Mouse (Mus musculus) liver, embryonic 14.5 days (tissue): ENCODE measurements around the gene Lamc1. TPM values are rescaled to one million over a fixed set of nuclear protein-coding genes. Genes with fewer than 3 reads are reported as not detected.

Experiments used
- ATAC-seq: fragments of 200-750 bp; cut with Nextera tagmentation; 2 replicates; pipeline ENCODE4 v1.8.0; 2017; ENCODE audit warnings: moderate number of reproducible peaks, mild to moderate bottlenecking, moderate library complexity; ENCODE audit not compliant: insufficient read depth
- DNase-seq, 3 experiments: peaks; one replicate each; pipeline ENCODE4 v3.0.0-alpha.2; 2012 to 2013; ENCODE audit warnings: low read depth in 3 of 3, low spot score in 3 of 3
- H3K27ac ChIP-seq: fragments of 300-500 bp; sonication (generic); 2 replicates; pipeline ENCODE4 v1.5.1; 2014; ENCODE audit warnings: moderate library complexity, mild to moderate bottlenecking, control low read depth, inconsistent platforms
- H3K27me3 ChIP-seq: fragments of 300-500 bp; sonication (generic); 2 replicates; pipeline ENCODE4 v1.6.1; 2014; ENCODE audit warnings: mild to moderate bottlenecking, low read length, moderate library complexity; ENCODE audit not compliant: control insufficient read depth, insufficient read depth
- H3K36me3 ChIP-seq: fragments of 300-500 bp; sonication (generic); replicated peaks from 2 replicates; pipeline ENCODE4 v1.6.1; 2014; ENCODE audit warnings: low read depth; ENCODE audit not compliant: control insufficient read depth, insufficient read depth
- H3K4me1 ChIP-seq, 2 experiments: fragments of 200-500 bp in 1 of 2; fragments of 300-500 bp in 1 of 2; sonication (generic) in 1 of 2; replicated peaks; 2 replicates each; pipeline ENCODE4 v1.6.1; 2012 to 2014; ENCODE audit warnings: antibody characterized with exemption in 1 of 2, inconsistent platforms in 1 of 2, low read length in 1 of 2; ENCODE audit not compliant: control insufficient read depth in 2 of 2, insufficient read depth in 2 of 2
- H3K4me2 ChIP-seq: fragments of 300-500 bp; sonication (generic); 2 replicates; pipeline ENCODE4 v1.6.1; 2014; ENCODE audit warnings: low read depth, mild to moderate bottlenecking, control low read depth, moderate library complexity
- H3K4me3 ChIP-seq, 2 experiments: fragments of 200-500 bp in 1 of 2; fragments of 300-500 bp in 1 of 2; sonication (generic) in 1 of 2; 2 replicates each; pipeline ENCODE4 v1.5.1; 2012 to 2014; ENCODE audit warnings: low read depth in 2 of 2, low read length in 2 of 2, mild to moderate bottlenecking in 2 of 2, control low read depth in 1 of 2, inconsistent platforms in 1 of 2, moderate library complexity in 1 of 2; ENCODE audit not compliant: insufficient read depth in 1 of 2
- H3K9ac ChIP-seq: fragments of 300-500 bp; sonication (generic); replicated peaks from 2 replicates; pipeline ENCODE4 v1.6.1; 2014; ENCODE audit warnings: mild to moderate bottlenecking, control low read depth, moderate library complexity
- H3K9me3 ChIP-seq: fragments of 300-500 bp; sonication (generic); 2 replicates; pipeline ENCODE4 v1.6.1; 2016; ENCODE audit warnings: low read length, mixed read lengths; ENCODE audit not compliant: control insufficient read depth
- CTCF ChIP-seq: IDR thresholded peaks from 2 replicates; pipeline ENCODE4 v1.5.1; 2016; ENCODE audit warnings: antibody characterized with exemption, low read depth, control low read depth
- EP300 ChIP-seq: IDR thresholded peaks from 2 replicates; pipeline ENCODE4 v1.6.1; 2016; ENCODE audit warnings: antibody characterized with exemption, low read depth
- WGBS: fragments of 180-500 bp; shearing (Covaris S2); extraction: QIAGEN DNeasy Blood & Tissue Kit; methylation state at CpG from one replicate; pipeline ENCODE4 v1.1.7; 2014; ENCODE audit not compliant: insufficient replicate concordance; 5-methylcytosine and 5-hydroxymethylcytosine counted together
- polyA plus RNA-seq, 2 experiments: library from polyadenylated mRNA; depleted of rRNA in 1 of 2; stranded (reverse) in 1 of 2; unstranded in 1 of 2; fragments of >200 nt; fragmentation: Nextera tagmentation in 1 of 2; extraction: Ambion mirVana in 1 of 2; gene quantifications; 2 replicates each; pipeline versions ENCODE4 v1.2.1 to v1.2.3; 2012 to 2014

The Lamc1 gene
- polyA plus RNA-seq, 2 experiments, result 7.5 to 10.8 TPM

DNA sequence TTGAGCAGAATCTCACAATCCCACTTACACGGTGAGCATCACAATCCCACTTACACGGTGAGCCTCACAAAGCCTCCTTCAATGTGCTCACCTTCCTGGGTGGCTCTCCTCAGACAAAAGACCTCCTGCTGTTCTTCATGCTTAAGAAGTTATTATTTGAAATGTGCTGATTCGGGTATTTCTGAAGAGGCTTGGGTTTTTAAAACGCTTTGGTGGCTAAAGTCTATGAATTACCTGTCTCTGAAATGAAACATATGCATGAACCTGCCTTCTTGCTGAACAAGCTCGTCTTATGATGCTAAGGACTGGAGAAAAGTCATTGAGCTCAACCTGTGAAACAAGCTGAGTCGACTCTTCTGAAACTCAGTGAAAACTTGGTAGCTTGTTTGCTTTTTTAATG lies 36.6 kb downstream of the Lamc1 start:
- WGBS, result 72% methylated on average over 6 of the region's 6 CpGs

DNA sequence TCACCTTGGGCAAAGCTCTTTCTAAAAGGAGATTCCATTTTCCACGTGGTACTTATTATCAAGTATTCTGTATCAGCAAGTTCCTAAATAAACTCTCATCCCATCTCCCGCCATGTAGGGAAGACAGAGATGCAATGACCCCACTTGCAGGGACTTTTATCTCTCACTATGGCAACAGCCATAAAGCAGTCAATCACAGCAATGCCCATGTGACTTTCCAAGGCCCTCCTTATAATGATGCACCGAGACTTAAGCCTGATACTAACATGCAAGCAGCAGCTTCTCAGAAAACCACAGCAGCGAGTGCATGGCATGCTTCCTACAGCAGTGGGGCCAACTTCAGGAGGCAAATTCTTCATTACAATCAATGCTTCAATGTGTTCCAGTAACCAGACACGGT lies 39.7 kb downstream of the Lamc1 start:
- TF ChIP-seq CTCF, result no peak
- no peak for TF ChIP-seq EP300
- DNase-seq, result no peak
- Histone ChIP-seq H3K27me3 (no peaks in the 10 kb centered on the region), H3K9me3 (no peaks in the 10 kb centered on the region), H3K9ac (no peak overlapping the region), H3K4me3 (no peak overlapping the region), H3K36me3 (no peaks in the 10 kb centered on the region), H3K4me2 (no peak overlapping the region), H3K27ac (no peak overlapping the region), H3K4me1 (peaks cover 0 to 2% of the 10 kb centered on the region in 2 experiments; a peak in 1 of 4 replicates)
- ATAC-seq, result no peak
- 40% methylated on average over 5 of the region's 5 CpGs for WGBS

More for the DNA sequence above, 36.6 kb downstream of the Lamc1 start:
- H3K4me3 ChIP-seq, result no peak overlapping the region
- ATAC-seq (no peak), DNase-seq (no peak)
- H3K9ac ChIP-seq, result no peak overlapping the region
- no peak overlapping the region for H3K4me2 ChIP-seq
- H3K27me3 ChIP-seq, result no peaks in the 10 kb centered on the region
- H3K27ac ChIP-seq, result no peak overlapping the region
- no peaks in the 10 kb centered on the region for H3K9me3 ChIP-seq
- H3K4me1 ChIP-seq, result peaks cover 0 to 2% of the 10 kb centered on the region in 2 experiments; a peak in 1 of 4 replicates
- H3K36me3 ChIP-seq, result no peaks in the 10 kb centered on the region
- TF ChIP-seq CTCF (no peak), EP300 (no peak)

DNA sequence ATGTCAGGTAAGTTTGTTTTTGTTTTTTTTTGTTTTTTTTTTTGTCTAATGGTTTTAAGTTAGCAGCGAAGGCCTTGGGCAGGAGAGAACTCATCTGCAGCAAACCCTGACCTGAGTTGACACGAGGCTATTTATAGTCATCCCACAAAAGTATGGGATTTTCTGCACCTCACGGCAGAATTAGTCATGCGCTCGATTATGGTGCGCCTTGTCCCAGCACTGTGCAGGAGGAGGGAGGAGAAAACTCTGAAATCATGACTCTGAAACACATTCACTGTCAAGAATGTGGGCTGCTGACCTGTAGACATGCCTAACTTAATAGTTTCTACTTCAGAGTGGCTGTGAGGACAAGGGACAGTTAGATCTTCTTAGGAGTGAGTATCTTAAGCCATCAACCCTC lies 40.4 kb downstream of the Lamc1 start:
- H3K27me3 ChIP-seq, result no peaks in the 10 kb centered on the region
- H3K9ac ChIP-seq, result no peak overlapping the region
- H3K4me2 ChIP-seq, result no peak overlapping the region
- H3K36me3 ChIP-seq, result no peaks in the 10 kb centered on the region
- TF ChIP-seq CTCF, result no peak
- no peak for TF ChIP-seq EP300
- no peaks in the 10 kb centered on the region for H3K9me3 ChIP-seq
- 60% methylated on average over 6 of the region's 6 CpGs for WGBS
- H3K4me1 ChIP-seq, result peaks cover 0 to 8% of the 10 kb centered on the region in 2 experiments; a peak in 2 of 4 replicates
- no peak overlapping the region for H3K27ac ChIP-seq
- ATAC-seq (no peak), DNase-seq (no peak)
- H3K4me3 ChIP-seq, result no peak overlapping the region

DNA sequence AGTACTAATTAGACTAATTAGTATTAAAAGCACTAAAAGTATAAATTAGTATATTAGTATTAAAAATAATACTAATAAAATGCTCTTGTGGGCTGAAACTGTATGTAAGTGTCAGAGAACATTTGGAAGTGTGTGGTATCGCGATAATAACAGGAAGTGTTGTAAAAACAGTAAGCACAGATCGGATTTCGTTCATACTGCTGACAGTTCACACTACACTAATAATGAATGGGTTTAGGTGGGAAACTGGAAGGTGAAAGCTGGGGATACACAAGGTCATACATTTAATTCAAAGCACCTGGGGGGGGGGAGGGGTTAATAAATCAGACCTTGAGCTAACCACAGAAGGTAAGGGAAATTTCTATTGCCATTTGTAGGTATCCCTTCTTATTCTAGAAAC lies 41.2 kb downstream of the Lamc1 start:
- TF ChIP-seq EP300 (no peak), CTCF (no peak)
- no peak overlapping the region for H3K4me3 ChIP-seq
- no peak for ATAC-seq

DNA sequence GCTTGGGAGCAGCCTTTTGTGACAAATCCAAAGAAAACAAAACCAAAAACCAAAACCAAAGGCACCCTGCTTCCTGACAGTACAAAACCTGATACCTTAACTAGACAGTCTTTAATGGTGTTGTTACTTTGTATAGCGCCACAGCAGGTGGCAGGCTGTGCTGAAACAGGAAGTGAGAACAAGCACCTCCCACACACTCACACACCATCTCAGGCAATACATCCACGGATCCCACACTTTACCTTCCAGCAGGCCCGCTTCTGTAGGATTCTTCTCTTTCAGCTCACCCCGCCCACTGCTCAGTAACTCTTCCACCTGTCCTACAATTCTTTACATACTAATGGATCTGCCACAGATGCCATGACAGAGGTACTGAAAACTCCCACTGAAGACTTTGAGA lies 44.6 kb downstream of the Lamc1 start:
- H3K4me1 ChIP-seq, result peaks cover 0 to 18% of the 10 kb centered on the region in 2 experiments; a peak in 2 of 4 replicates
- 62% methylated on average over 4 of the region's 4 CpGs for WGBS
- no peak overlapping the region for H3K4me2 ChIP-seq

More for the DNA sequence above, 41.2 kb downstream of the Lamc1 start:
- Histone ChIP-seq H3K27ac (no peak overlapping the region), H3K4me1 (peaks cover 0 to 8% of the 10 kb centered on the region in 2 experiments; a peak in 2 of 4 replicates), H3K9me3 (no peaks in the 10 kb centered on the region), H3K27me3 (no peaks in the 10 kb centered on the region), H3K4me2 (no peak overlapping the region), H3K9ac (no peak overlapping the region), H3K36me3 (no peaks in the 10 kb centered on the region)
- no peak for DNase-seq
- 53% methylated on average over 4 of the region's 4 CpGs for WGBS

More for the DNA sequence above, 44.6 kb downstream of the Lamc1 start:
- no peak overlapping the region for H3K4me3 ChIP-seq
- H3K36me3 ChIP-seq, result no peaks in the 10 kb centered on the region
- ATAC-seq (no peak), DNase-seq (no peak)
- TF ChIP-seq CTCF (no peak), EP300 (no peak)
- no peaks in the 10 kb centered on the region for H3K9me3 ChIP-seq
- no peak overlapping the region for H3K27ac ChIP-seq
- H3K27me3 ChIP-seq, result no peaks in the 10 kb centered on the region
- H3K9ac ChIP-seq, result no peak overlapping the region
